Mouse (Mus musculus) heart, embryonic 12.5 days (tissue): Measurements from ENCODE around the gene Gnat2. TPM values are rescaled to one million over a fixed set of nuclear protein-coding genes. Genes with fewer than 3 reads are reported as not detected.
A peak's percentile ranks its signal among the peaks of the same experiment; 100 is the strongest.

Source experiments
- ATAC-seq: fragments of 200-750 bp; cut with Nextera tagmentation; 2 replicates; pipeline ENCODE4 v1.8.0; 2017; ENCODE audit warnings: moderate TSS enrichment, moderate library complexity; ENCODE audit not compliant: insufficient number of reproducible peaks, low FRiP score
- H3K27ac ChIP-seq: fragments of 300-500 bp; sonication (generic); 2 replicates; pipeline ENCODE4 v1.5.1; 2016; ENCODE audit warnings: mild to moderate bottlenecking, moderate library complexity; ENCODE audit not compliant: poor library complexity, severe bottlenecking
- H3K27me3 ChIP-seq: fragments of 300-500 bp; sonication (generic); replicated peaks from 2 replicates; pipeline ENCODE4 v1.6.1; 2016; ENCODE audit warnings: mild to moderate bottlenecking, moderate library complexity
- H3K36me3 ChIP-seq: fragments of 300-500 bp; sonication (generic); 2 replicates; pipeline ENCODE4 v1.6.1; 2016; ENCODE audit warnings: mild to moderate bottlenecking, moderate library complexity
- H3K4me1 ChIP-seq: fragments of 300-500 bp; sonication (generic); replicated peaks from 2 replicates; pipeline ENCODE4 v1.6.1; 2016; ENCODE audit warnings: mild to moderate bottlenecking
- H3K4me2 ChIP-seq: fragments of 300-500 bp; sonication (generic); 2 replicates; pipeline ENCODE4 v1.6.1; 2016; ENCODE audit warnings: mild to moderate bottlenecking, moderate library complexity
- H3K4me3 ChIP-seq: fragments of 300-500 bp; sonication (generic); 2 replicates; pipeline ENCODE4 v1.5.1; 2016; ENCODE audit warnings: mild to moderate bottlenecking
- H3K9ac ChIP-seq: fragments of 300-500 bp; sonication (generic); 2 replicates; pipeline ENCODE4 v1.6.1; 2016; ENCODE audit warnings: mild to moderate bottlenecking, moderate library complexity
- H3K9me3 ChIP-seq: fragments of 300-500 bp; sonication (generic); replicated peaks from 2 replicates; pipeline ENCODE4 v1.6.1; 2016; ENCODE audit warnings: mild to moderate bottlenecking, moderate library complexity
- WGBS: fragments of 180-500 bp; shearing (Covaris S2); methylation state at CpG from one replicate; pipeline ENCODE4 v1.1.7; 2016; 5-methylcytosine and 5-hydroxymethylcytosine counted together
- polyA plus RNA-seq: library from polyadenylated mRNA; unstranded; fragments of >200 nt; fragmentation: Nextera tagmentation; extraction: Ambion mirVana; gene quantifications from 2 replicates; pipeline ENCODE4 v1.2.1, GENCODE M21; 2016

The Gnat2 gene
- polyA plus RNA-seq, 1 experiment from 2014 or later, result 0.98 TPM

- H3K9ac ChIP-seq, result no peak overlapping the region
- peak overlapping the region; percentile 75 for H3K27ac ChIP-seq
- 48% methylated on average over 10 of the region's 10 CpGs for WGBS
- 0 out of 2 replicates have a peak overlapping the region, but pooled peaks have one; percentile 1 for H3K4me2 ChIP-seq
- H3K9me3 ChIP-seq, result no peaks in the 10 kb centered on the region
- no peak overlapping the region for H3K4me3 ChIP-seq
- H3K27me3 ChIP-seq, result no peaks in the 10 kb centered on the region
- peak; percentile 82 for ATAC-seq
- H3K36me3 ChIP-seq, result no peaks in the 10 kb centered on the region
- peaks cover 22% of the 10 kb centered on the region for H3K4me1 ChIP-seq
Observed at GRCm38 (mm10) chr3:108096726-108097125, 4.1 kb downstream of the Gnat2 start.

GRCm38 (mm10) chr3:108097656-108098055 lies 5.1 kb downstream of the Gnat2 start:
- Histone ChIP-seq H3K4me3 (no peak overlapping the region), H3K4me2 (no peak overlapping the region), H3K4me1 (peaks cover 23% of the 10 kb centered on the region), H3K27ac (peak overlapping the region; percentile 25; the same call in 1 of the 2 replicates), H3K36me3 (no peaks in the 10 kb centered on the region), H3K9me3 (no peaks in the 10 kb centered on the region), H3K9ac (no peak overlapping the region), H3K27me3 (no peaks in the 10 kb centered on the region)
- ATAC-seq, result no peak
- 87% methylated on average over 8 of the region's 8 CpGs for WGBS

GRCm38 (mm10) chr3:108098316-108098715 lies 5.7 kb downstream of the Gnat2 start:
- peaks cover 23% of the 10 kb centered on the region for H3K4me1 ChIP-seq
- no peak overlapping the region for H3K9ac ChIP-seq
- peak; percentile 77 for ATAC-seq
- H3K4me3 ChIP-seq, result no peak overlapping the region
- no peaks in the 10 kb centered on the region for H3K36me3 ChIP-seq
- no peaks in the 10 kb centered on the region for H3K9me3 ChIP-seq
- WGBS, result 46% methylated on average over 6 of the region's 6 CpGs
- H3K4me2 ChIP-seq, result no peak overlapping the region
- no peaks in the 10 kb centered on the region for H3K27me3 ChIP-seq
- H3K27ac ChIP-seq, result peak overlapping the region; percentile 25; the same call in 1 of the 2 replicates

- no peaks in the 10 kb centered on the region for H3K9me3 ChIP-seq
- no peak overlapping the region for H3K27ac ChIP-seq
- ATAC-seq, result no peak
- no peak overlapping the region for H3K4me2 ChIP-seq
- H3K4me1 ChIP-seq, result peaks cover 25% of the 10 kb centered on the region
- no peaks in the 10 kb centered on the region for H3K36me3 ChIP-seq
- H3K4me3 ChIP-seq, result no peak overlapping the region
- H3K27me3 ChIP-seq, result no peaks in the 10 kb centered on the region
- peak overlapping the region; percentile 28; the same call in 1 of the 2 replicates for H3K9ac ChIP-seq
- 52% methylated on average over 3 of the region's 3 CpGs for WGBS
Observed at GRCm38 (mm10) chr3:108101594-108101993, 9.0 kb downstream of the Gnat2 start.

GRCm38 (mm10) chr3:108102075-108102474 lies 9.5 kb downstream of the Gnat2 start:
- ATAC-seq, result no peak
- Histone ChIP-seq H3K9me3 (no peaks in the 10 kb centered on the region), H3K4me1 (peaks cover 24% of the 10 kb centered on the region), H3K27me3 (no peaks in the 10 kb centered on the region), H3K27ac (no peak overlapping the region), H3K9ac (no peak overlapping the region), H3K36me3 (no peaks in the 10 kb centered on the region), H3K4me3 (no peak overlapping the region), H3K4me2 (no peak overlapping the region)
- 90% methylated on average over 6 of the region's 6 CpGs for WGBS

- WGBS, result 6% methylated on average over 3 of the region's 3 CpGs
- peak; percentile 86 for ATAC-seq
- peak overlapping the region; percentile 27 for H3K27ac ChIP-seq
- no peaks in the 10 kb centered on the region for H3K9me3 ChIP-seq
- peaks cover 24% of the 10 kb centered on the region for H3K4me1 ChIP-seq
- H3K27me3 ChIP-seq, result no peaks in the 10 kb centered on the region
- H3K4me3 ChIP-seq, result no peak overlapping the region
- no peak overlapping the region for H3K9ac ChIP-seq
- peaks cover 24% of the 10 kb centered on the region for H3K36me3 ChIP-seq
- H3K4me2 ChIP-seq, result no peak overlapping the region
Observed at GRCm38 (mm10) chr3:108105281-108105680, 12.7 kb downstream of the Gnat2 start.

GRCm38 (mm10) chr3:108111320-108111719 lies 18.7 kb downstream of the Gnat2 start:
- Histone ChIP-seq H3K27me3 (no peaks in the 10 kb centered on the region), H3K4me1 (peaks cover 6% of the 10 kb centered on the region), H3K9me3 (no peaks in the 10 kb centered on the region), H3K36me3 (peaks cover 62% of the 10 kb centered on the region), H3K4me3 (no peak overlapping the region), H3K27ac (no peak overlapping the region), H3K9ac (no peak overlapping the region), H3K4me2 (no peak overlapping the region)
- WGBS, result 83% methylated on average over 5 of the region's 5 CpGs
- no peak for ATAC-seq

- no peak overlapping the region for H3K9ac ChIP-seq
- no peak overlapping the region for H3K4me2 ChIP-seq
- H3K36me3 ChIP-seq, result peaks cover 66% of the 10 kb centered on the region
- H3K9me3 ChIP-seq, result no peaks in the 10 kb centered on the region
- ATAC-seq, result no peak
- no peaks in the 10 kb centered on the region for H3K27me3 ChIP-seq
- H3K27ac ChIP-seq, result no peak overlapping the region
- no peak overlapping the region for H3K4me3 ChIP-seq
- H3K4me1 ChIP-seq, result 0 out of 2 replicates have a peak, but pooled peaks cover 5% of the 10 kb centered on the region
- WGBS, result 67% methylated on average over 7 of the region's 7 CpGs
Observed at GRCm38 (mm10) chr3:108112246-108112645, 19.7 kb downstream of the Gnat2 start.

- ATAC-seq, result no peak
Observed at GRCm38 (mm10) chr3:108112666-108113065, 20.1 kb downstream of the Gnat2 start.

GRCm38 (mm10) chr3:108113591-108114289 lies 21.2 kb downstream of the Gnat2 start:
- Histone ChIP-seq H3K27ac (no peak overlapping the region), H3K27me3 (no peaks in the 10 kb centered on the region), H3K4me2 (no peak overlapping the region), H3K36me3 (peaks cover 69% of the 10 kb centered on the region), H3K4me1 (0 out of 2 replicates have a peak, but pooled peaks cover 5% of the 10 kb centered on the region), H3K9ac (no peak overlapping the region), H3K4me3 (no peak overlapping the region), H3K9me3 (no peaks in the 10 kb centered on the region)
- 87% methylated on average over 7 of the region's 7 CpGs for WGBS
- ATAC-seq, result no peak

More at GRCm38 (mm10) chr3:108112666-108113065, 20.1 kb downstream of the Gnat2 start:
- no peaks in the 10 kb centered on the region for H3K9me3 ChIP-seq
- H3K27ac ChIP-seq, result no peak overlapping the region
- peaks cover 68% of the 10 kb centered on the region for H3K36me3 ChIP-seq
- 77% methylated on average over 4 of the region's 4 CpGs for WGBS
- no peak overlapping the region for H3K4me3 ChIP-seq
- H3K4me1 ChIP-seq, result 0 out of 2 replicates have a peak, but pooled peaks cover 5% of the 10 kb centered on the region
- no peaks in the 10 kb centered on the region for H3K27me3 ChIP-seq
- no peak overlapping the region for H3K9ac ChIP-seq
- H3K4me2 ChIP-seq, result no peak overlapping the region

GRCm38 (mm10) chr3:108117465-108117864 lies 24.9 kb downstream of the Gnat2 start:
- H3K9ac ChIP-seq, result no peak overlapping the region
- no peak overlapping the region for H3K27ac ChIP-seq
- no peak for ATAC-seq
- WGBS, result 90% methylated on average over 6 of the region's 6 CpGs
- peaks cover 7% of the 10 kb centered on the region for H3K4me1 ChIP-seq
- peaks cover 67% of the 10 kb centered on the region for H3K36me3 ChIP-seq
- no peaks in the 10 kb centered on the region for H3K27me3 ChIP-seq
- H3K9me3 ChIP-seq, result no peaks in the 10 kb centered on the region
- H3K4me2 ChIP-seq, result no peak overlapping the region
- H3K4me3 ChIP-seq, result no peak overlapping the region
